ENCODE assay signal across 26 mouse cellular contexts in genomic region chr2:167717208-167717607, GRCm38 (mm10). TPM values are rescaled to one million over a fixed set of nuclear protein-coding genes. Genes with fewer than 3 reads are reported as not detected.
"Had no signal": no experiment of that assay in that cellular context is flagged by ENCODE, and none has a peak within 500 bp of the region (broad histone marks: within the 10 kb centered on the region; RNA-seq: fewer than 3 reads in every experiment).

No protein-coding gene starts in this region.

- ATAC-seq: intestine, postnatal 0 days had no signal

- H3K4me1 ChIP-seq: neural tube, embryonic 15.5 days had no signal

- H3K27ac ChIP-seq: kidney, postnatal 0 days; layer of hippocampus, adult 2 months; left cerebral cortex, adult 2 months; limb, embryonic 12.5 days; limb, embryonic 15.5 days; liver, embryonic 14.5 days; neural tube, embryonic 12.5 days; neural tube, embryonic 15.5 days; stomach, postnatal 0 days had no signal

- DNase-seq: kidney, adult 2 months; kidney, postnatal 25 days; layer of hippocampus, postnatal 36 days; left cerebral cortex, postnatal 4 days; lung, adult 2 months; lung, postnatal 14 days; lung, postnatal 4 days; midbrain, embryonic 14.5 days; right cerebral cortex, adult 18-20 months; right cerebral cortex, postnatal 14 days; right cerebral cortex, postnatal 4 days; thymus, adult 2 months; thymus, postnatal 14 days; thymus, postnatal 4 days had no signal

- H3K4me3 ChIP-seq: layer of hippocampus, adult 2 months; left cerebral cortex, adult 2 months; limb, embryonic 12.5 days; limb, embryonic 15.5 days; neural tube, embryonic 12.5 days; neural tube, embryonic 15.5 days had no signal

RNA-seq across cellular contexts. Expression of gene Gm20431, which starts 55.9 kb away (rescaled TPM):
- total RNA-seq: midbrain, postnatal 0 days had no signal
- polyA plus RNA-seq: large intestine, adult 2 months had no signal
